Mouse (Mus musculus) embryo, embryonic 11 days (tissue): Measurements from ENCODE around the gene Ttc7.
A peak's percentile ranks its signal among the peaks of the same experiment; 100 is the strongest.

Experiments
- DNase-seq: peaks from one replicate; pipeline ENCODE4 v3.0.0-alpha.2; 2015

Ttc7 gene

GRCm38 (mm10) chr17:87282706-87283053, at the start of gene Ttc7:
Gene Ttc7, plus strand, starts transcription at chr17:87282886.
- peak; percentile 97 for DNase-seq

- DNase-seq = no peak
These were observed 47.7 kb upstream of the Ttc7 start for GRCm38 (mm10) chr17:87235019-87235418.

DNA sequence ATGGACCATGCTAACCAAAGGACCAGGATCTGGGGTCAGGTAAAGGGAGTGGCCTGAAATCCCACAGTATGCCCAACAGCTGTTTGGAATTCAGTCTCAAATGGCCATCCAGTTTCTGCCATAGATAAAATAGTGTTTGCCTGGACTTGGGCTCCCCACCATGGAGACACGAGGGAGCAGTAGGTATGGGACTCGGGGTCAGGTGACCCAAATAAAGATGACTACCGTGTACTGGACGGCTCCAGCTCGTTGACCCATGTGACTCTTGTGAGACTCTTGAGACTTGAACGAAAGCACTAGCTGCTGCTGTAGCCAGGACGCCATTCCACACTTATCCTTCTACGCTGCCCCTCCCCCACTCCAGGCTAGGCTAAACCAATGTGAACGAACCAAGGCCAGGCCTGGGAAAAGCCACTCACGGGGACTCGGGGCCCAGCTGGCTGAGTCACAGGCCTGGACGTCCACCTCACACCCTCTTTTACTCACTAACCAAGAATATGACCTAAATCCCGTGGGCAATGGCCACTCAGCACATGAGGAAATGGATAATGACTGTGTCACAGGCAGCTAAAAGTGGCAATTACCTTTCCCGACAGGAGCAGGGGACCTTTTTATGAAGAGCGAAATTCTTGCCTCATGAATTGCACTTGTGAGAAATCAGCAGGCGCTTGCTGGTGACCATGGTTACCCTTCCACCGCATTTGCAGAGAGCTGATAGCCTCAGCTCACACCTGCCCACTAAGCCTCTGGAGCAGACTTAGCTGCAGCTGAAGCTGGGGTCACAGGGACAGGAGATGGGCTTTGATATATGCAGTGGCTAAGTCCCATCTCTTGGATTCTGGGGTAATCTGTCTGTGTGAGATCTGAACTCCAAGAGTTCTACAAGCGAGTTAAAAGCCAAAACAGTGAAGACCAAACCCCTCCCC, 45.7 kb upstream of the Ttc7 start:
- DNase-seq = peak; percentile 69

- DNase-seq = peak; percentile 51
These were observed 44.9 kb upstream of the Ttc7 start for GRCm38 (mm10) chr17:87237826-87238225.

GRCm38 (mm10) chr17:87246103-87246502, 36.6 kb upstream of the Ttc7 start:
- no peak for DNase-seq

GRCm38 (mm10) chr17:87254384-87254783, 28.3 kb upstream of the Ttc7 start:
- DNase-seq = no peak

DNA sequence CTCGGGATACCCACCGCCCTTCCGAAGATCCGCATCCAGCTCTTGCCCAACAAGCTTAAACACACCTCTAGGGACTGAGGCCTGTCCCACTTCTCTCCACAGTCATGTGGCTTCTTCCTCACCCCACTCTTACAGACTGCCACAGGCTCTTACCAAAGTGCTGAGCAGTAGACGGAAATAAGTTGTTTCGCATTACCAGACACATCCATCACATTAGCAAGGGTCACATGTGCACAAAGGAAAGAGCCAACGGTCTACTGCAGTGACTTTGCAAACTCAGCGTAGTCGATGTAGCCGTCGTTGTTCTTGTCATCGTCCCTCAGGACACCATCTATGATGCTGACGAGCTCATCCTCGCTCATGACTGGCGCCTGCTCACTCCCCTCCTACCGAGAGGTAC, 27.0 kb upstream of the Ttc7 start:
- no peak for DNase-seq

- no peak for DNase-seq
These were observed 19.3 kb upstream of the Ttc7 start for GRCm38 (mm10) chr17:87263401-87263800.

- no peak for DNase-seq
These were observed 18.4 kb upstream of the Ttc7 start for GRCm38 (mm10) chr17:87264054-87264830.

DNA sequence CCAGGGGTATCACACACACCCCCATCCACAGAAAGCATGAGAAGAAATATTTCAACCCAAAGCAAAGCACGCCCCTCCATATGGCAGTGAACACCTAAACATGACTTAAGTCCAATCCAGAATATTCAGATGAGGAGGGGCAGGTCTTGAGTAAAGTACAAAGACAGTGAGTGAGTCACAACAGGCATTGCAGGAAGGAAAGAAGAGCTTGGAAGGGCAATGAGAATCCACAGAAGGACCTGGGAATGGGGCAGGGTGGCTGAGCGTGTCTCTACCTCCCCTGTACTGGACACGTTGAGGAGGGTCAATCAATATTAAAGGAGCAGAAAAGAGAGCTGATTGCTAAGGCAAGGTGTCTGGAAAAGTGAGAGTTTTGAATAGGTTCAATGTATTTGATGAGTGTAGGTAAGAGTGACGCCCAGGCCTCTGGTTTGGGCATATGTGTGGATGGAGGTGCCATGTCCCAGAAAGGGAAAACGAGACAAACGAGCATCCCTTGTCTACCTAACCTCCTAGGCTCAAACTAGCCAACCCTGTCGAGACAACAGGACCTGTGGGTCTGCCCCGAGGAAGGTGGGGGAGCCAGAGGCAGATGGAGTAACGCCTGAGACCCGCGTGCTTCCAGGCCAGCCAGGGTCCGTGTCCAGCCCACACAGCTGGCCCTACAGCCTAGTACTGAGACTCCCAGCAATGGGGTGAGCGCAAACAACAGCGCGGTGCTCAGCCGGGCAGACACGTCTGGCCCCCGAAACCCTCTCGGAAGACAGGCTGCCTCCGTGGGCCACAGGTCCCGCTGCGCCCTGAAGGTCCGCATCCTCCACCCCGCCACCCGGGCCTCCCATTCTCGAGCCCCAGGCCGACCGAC, 17.5 kb upstream of the Ttc7 start:
- no peak for DNase-seq

DNA sequence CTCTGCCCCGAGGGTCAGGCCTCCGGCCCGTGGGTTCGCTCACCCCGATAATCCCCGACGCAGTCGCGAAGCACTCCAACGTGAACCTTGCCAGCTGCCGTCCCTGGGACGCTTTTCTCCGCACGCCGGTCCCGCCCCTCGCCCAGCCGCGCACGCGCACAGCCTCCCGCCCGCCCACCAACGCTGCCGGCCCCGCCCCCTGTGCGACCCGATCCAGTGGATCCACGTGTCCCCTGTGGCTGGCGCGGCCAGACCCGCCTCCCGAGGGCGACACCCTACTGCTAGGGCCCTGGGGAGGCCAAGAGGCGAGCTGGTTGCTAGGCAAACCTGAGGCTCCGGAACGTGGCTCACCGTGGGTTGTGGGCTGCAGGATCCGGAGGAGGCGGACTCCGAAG, 16.9 kb upstream of the Ttc7 start, which contains the start of gene Mcfd2:
Gene Mcfd2, minus strand, starts transcription at position 144 of the 395 bp plus-strand sequence.
- DNase-seq = peak; percentile 94

DNA sequence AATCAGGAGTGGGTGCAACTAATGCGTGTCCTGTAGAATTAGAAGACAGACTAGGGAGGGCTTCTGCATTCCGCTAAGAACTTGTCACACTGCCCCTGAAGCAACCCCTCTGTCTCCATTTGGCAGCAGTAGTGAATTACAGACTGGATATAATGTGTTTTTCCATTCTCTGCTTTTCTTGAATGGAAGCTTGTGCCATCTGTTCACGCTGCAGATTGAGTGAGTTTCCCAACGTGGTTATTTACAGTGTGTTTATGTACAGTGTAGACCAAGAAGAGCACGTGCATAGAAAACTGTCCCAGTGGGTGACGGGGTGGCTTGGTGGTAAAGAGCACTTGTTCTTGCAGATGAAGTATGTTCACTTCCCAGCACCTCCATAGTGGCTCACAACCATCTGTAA, 13.2 kb upstream of the Ttc7 start:
- no peak for DNase-seq

DNA sequence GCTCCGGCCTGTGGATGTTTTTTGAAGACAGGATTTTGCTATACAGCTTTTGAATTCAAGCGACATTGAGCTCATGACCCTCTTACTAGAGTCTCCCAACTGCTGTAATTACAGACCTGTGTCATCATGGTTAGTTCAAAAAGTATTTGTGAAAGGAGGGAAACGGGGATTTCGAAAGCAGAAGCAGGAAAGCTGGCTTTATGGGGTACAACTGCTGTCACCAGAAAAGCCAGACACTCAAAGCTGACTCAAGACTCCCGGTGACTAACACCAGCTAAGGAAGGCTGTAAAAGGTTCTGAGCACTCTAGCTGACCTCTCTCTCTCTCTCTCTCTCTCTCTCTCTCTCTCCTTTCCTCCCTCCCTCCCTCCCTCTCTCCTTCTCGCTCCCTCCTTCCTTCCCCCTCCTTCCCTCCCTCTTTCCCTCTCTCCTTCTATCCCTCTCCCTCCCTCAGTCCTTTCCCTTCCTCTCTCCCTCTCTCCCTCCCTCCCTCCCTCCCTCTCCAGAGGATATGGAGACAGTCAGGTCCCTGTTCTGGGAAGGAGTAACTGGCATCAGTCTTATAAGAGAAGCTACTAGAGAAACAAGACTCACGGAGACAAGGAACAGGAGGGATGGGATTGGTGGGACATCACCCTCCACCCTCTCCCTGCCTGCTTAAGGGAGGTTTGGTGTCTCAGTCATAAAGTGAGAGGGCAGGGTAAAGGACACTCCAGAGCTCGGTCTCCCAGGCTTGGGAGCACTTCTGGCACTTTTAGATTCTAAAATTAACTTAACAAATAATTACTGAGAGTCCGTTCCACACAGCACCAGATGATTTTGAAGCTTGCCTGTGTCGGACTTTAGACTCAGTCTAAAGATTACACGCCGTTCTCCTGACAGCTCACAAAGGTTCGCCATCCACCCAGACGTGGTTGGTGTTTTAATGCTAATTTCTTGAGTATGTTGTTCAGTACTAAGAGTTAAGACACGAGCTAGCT, 7.0 kb upstream of the Ttc7 start:
- no peak for DNase-seq

- DNase-seq = peak; percentile 93
These were observed 530 bp upstream of the Ttc7 start for GRCm38 (mm10) chr17:87282007-87282705.

- peak; percentile 63 for DNase-seq
These were observed 519 bp downstream of the Ttc7 start for GRCm38 (mm10) chr17:87283055-87283754.

DNA sequence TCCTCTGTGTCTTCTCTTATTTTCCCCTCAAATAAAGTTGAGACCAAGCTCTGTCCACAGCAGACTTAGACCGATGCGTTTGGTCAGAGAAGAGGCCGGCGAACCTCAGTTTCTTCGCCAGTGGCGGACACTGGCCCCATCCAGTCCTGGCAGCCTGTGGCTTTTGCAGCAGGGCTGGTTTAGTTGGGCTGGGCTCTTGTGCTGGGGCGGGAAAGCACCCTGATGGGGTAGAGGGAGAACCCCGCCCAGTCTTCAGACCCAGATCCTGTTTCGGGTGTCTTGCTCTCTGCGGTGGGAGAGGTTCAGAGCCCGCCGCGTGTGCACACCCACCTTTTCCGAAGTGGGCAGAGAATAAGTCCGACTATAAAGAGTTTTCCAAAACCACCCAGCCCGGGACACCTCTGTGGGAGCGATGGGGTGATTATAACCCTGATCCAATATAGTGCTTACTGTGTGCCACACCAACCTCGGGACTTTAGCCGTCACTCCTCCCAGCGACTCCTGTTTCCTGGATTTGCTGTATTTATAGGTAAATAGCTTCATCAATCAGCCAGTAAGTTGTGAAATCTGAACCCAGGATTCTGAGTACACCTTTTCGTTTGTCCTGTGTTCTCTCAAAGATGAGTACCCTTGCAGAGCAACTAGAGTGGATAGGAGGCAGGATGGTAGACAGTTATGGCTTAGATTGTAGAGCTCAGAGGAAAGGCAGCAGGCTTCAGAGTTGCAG, 1.2 kb downstream of the Ttc7 start:
- DNase-seq = peak; percentile 34

DNA sequence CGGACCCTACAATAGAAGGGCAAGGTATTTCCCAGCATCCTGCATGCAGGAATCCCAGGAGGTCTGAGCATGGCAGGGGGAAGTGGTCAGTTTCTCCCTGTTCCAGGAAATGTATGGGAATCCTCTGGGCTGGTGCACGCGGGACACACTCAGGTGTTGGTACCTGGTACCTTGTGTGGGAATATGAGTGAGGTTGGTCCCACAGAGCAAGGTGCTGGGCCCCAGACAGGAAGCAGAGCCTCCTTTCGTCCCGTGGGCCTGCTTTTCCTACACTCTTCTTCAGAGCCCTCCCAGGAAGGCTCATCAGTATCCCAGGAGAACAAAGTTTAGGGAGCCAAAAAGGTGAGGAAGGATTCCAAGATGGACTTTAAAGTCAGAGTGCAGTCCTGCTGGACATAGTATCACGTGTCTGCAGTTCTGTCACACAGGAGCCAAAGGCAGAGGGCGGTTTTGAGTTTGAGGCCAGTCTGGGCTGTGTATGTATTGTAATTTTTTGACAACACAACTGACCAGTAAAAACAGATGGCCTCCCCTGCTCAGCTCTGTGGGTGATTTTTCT, 1.9 kb downstream of the Ttc7 start:
- no peak for DNase-seq

- DNase-seq = no peak
These were observed 3.2 kb downstream of the Ttc7 start for GRCm38 (mm10) chr17:87285731-87286465.
